Mouse (Mus musculus) lung, adult 2 months (tissue): ENCODE data around the gene Tcf7l2.

ENCODE experiments used
- CTCF ChIP-seq: fragments of 200-500 bp; IDR thresholded peaks from 2 replicates; pipeline ENCODE4 v1.5.1; 2011; ENCODE audit warnings: mild to moderate bottlenecking, low read length, control low read depth; ENCODE audit not compliant: insufficient read depth
- POLR2A ChIP-seq: fragments of 200-500 bp; IDR thresholded peaks from 2 replicates; pipeline ENCODE4 v1.6.1; 2011; ENCODE audit warnings: low read depth, mild to moderate bottlenecking, control low read depth, low read length, borderline replicate concordance; ENCODE audit errors: extremely low read depth

DNA sequence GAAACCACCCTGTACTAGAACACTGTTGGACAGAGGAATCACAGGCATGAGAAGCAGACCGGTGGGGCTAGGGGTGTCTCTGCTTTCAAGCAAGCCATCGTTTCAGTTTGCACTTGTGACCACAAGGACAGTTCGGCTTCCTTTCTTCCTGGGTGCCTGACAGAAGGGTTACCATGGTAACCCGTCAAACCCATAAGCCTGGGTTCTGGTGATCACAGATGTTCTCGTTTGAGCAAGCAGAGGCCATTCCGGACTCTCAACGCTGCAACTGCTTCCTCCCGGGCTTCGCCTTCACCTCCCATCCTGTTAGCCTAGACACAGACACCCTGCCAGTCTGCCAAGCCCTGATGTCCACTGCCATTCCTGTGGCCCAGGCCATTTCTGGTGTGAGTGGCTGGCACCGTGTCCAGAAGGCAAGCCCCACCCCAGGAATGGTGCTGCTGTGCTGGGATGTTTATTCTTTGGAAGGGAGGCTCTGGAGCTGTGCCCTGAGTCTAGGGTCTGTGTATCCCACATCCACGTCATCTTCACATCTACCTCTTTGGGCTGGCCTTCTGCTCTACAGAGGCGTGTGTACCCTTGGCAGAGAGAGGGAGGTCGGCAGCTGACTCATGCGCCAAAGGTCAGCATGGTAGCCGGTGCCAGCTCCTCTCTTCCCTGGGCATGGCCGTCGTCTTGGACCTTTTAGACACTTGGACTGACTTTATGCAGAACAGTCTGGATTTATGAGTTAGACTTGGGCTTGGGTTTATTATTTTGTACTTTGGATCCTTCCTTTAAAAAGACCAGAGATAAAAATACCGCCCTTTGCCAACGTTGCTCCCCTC lies 110.1 kb downstream of the Tcf7l2 start:
- TF ChIP-seq CTCF: no peak
- no peak for TF ChIP-seq POLR2A
